Mouse (Mus musculus) midbrain, embryonic 16.5 days (tissue): Measurements from ENCODE around the gene Vps35l. TPM values are rescaled to one million over a fixed set of nuclear protein-coding genes. Genes with fewer than 3 reads are reported as not detected.
A peak's percentile ranks its signal among the peaks of the same experiment; 100 is the strongest.

ENCODE experiments used
- ATAC-seq: fragments of 200-750 bp; cut with Nextera tagmentation; 2 replicates; pipeline ENCODE4 v1.8.0; 2017; ENCODE audit warnings: moderate TSS enrichment
- H3K27ac ChIP-seq: fragments of 300-500 bp; sonication (generic); 2 replicates; pipeline ENCODE4 v1.5.1; 2014; ENCODE audit warnings: mild to moderate bottlenecking, low read length, mixed read lengths
- H3K27me3 ChIP-seq: fragments of 300-500 bp; sonication (generic); 2 replicates; pipeline ENCODE4 v1.6.1; 2014; ENCODE audit warnings: low read depth, low read length, mixed read lengths; ENCODE audit not compliant: control insufficient read depth, insufficient read depth
- H3K36me3 ChIP-seq: fragments of 300-500 bp; sonication (generic); 2 replicates; pipeline ENCODE4 v1.6.1; 2014; ENCODE audit warnings: mild to moderate bottlenecking, low read length, moderate library complexity, mixed read lengths; ENCODE audit not compliant: control insufficient read depth, insufficient read depth
- H3K4me1 ChIP-seq: fragments of 300-500 bp; sonication (generic); 2 replicates; pipeline ENCODE4 v1.6.1; 2014; ENCODE audit warnings: mild to moderate bottlenecking, low read length, mixed read lengths; ENCODE audit not compliant: control insufficient read depth, insufficient read depth
- H3K4me2 ChIP-seq: fragments of 300-500 bp; sonication (generic); 2 replicates; pipeline ENCODE4 v1.6.1; 2014; ENCODE audit warnings: mild to moderate bottlenecking, low read length, mixed read lengths
- H3K4me3 ChIP-seq: fragments of 300-500 bp; sonication (generic); 2 replicates; pipeline ENCODE4 v1.5.1; 2014; ENCODE audit warnings: low read depth, mild to moderate bottlenecking, low read length, moderate library complexity, mixed read lengths
- H3K9ac ChIP-seq: fragments of 300-500 bp; sonication (generic); 2 replicates; pipeline ENCODE4 v1.6.1; 2014; ENCODE audit warnings: low read depth, low read length, mixed read lengths
- H3K9me3 ChIP-seq: fragments of 300-500 bp; sonication (generic); replicated peaks from 2 replicates; pipeline ENCODE4 v1.6.1; 2014; ENCODE audit warnings: mild to moderate bottlenecking, low read length, mixed read lengths; ENCODE audit not compliant: control insufficient read depth, poor library complexity, severe bottlenecking
- WGBS: fragments of 180-500 bp; shearing (Covaris S2); extraction: QIAGEN DNeasy Blood & Tissue Kit; methylation state at CpG from one replicate; pipeline ENCODE4 v1.1.7; 2014; 5-methylcytosine and 5-hydroxymethylcytosine counted together
- polyA plus RNA-seq: library from polyadenylated mRNA; unstranded; fragments of >200 nt; fragmentation: Nextera tagmentation; extraction: Ambion mirVana; gene quantifications from 2 replicates; pipeline ENCODE4 v1.2.1, GENCODE M21; 2015

Vps35l gene
- polyA plus RNA-seq, 1 experiment from 2014 or later: 113 TPM

DNA sequence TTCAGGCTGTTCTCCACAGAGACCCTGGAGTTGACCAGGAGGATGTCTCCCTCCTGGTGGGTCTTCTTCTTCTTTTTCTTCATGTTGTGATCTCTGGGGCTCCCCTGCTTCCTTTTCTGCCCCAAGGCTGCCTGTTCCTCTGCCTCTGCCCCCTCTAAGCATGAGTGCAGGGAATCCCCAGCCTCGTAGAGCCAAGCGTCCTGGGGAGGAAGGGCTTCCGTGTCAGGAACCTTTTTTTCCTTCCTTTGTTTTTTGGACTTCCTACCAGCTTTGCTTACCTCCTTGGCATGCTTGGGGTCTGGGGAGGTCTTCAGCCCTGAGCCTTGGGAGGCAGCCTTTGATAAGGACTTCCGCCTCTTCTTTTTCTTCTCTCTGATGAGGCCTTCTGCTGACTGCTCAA, 112.6 kb downstream of the Vps35l start:
- 92% methylated on average over 4 of the region's 4 CpGs for WGBS
- H3K4me3 ChIP-seq: no peak overlapping the region
- H3K4me1 ChIP-seq: peaks cover 18% of the 10 kb centered on the region
- no peak overlapping the region for H3K9ac ChIP-seq
- peaks cover 24% of the 10 kb centered on the region for H3K36me3 ChIP-seq
- H3K4me2 ChIP-seq: no peak overlapping the region
- ATAC-seq: no peak
- H3K27me3 ChIP-seq: no peaks in the 10 kb centered on the region
- no peaks in the 10 kb centered on the region for H3K9me3 ChIP-seq
- no peak overlapping the region for H3K27ac ChIP-seq

DNA sequence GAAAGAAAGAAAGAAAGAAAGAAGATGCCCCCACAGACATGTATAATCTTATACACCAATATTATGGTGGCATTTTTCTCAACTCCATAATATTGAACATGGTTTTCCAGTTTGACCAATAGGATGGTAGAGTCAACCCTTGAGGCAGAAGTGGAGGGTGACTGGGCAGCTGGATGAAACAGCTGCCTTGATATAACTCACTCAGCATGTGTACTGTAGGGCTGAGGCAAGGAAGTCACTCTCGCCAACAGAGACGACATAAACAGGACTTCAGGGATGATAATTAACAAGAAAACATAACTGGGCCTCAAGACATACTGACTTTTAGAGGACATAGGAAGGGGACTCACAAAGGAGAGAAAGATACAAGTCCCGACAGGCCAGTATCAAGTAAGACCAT, 114.6 kb downstream of the Vps35l start:
- Histone ChIP-seq H3K4me3 (peak overlapping the region; percentile 82), H3K27me3 (no peaks in the 10 kb centered on the region), H3K36me3 (peaks cover 11% of the 10 kb centered on the region; the same call in 1 of the 2 replicates), H3K4me2 (peak overlapping the region; percentile 87), H3K9ac (peak overlapping the region; percentile 78), H3K27ac (no peak overlapping the region), H3K4me1 (peaks cover 18% of the 10 kb centered on the region), H3K9me3 (no peaks in the 10 kb centered on the region)
- WGBS: 25% methylated on average over 3 of the region's 3 CpGs
- ATAC-seq: no peak

DNA sequence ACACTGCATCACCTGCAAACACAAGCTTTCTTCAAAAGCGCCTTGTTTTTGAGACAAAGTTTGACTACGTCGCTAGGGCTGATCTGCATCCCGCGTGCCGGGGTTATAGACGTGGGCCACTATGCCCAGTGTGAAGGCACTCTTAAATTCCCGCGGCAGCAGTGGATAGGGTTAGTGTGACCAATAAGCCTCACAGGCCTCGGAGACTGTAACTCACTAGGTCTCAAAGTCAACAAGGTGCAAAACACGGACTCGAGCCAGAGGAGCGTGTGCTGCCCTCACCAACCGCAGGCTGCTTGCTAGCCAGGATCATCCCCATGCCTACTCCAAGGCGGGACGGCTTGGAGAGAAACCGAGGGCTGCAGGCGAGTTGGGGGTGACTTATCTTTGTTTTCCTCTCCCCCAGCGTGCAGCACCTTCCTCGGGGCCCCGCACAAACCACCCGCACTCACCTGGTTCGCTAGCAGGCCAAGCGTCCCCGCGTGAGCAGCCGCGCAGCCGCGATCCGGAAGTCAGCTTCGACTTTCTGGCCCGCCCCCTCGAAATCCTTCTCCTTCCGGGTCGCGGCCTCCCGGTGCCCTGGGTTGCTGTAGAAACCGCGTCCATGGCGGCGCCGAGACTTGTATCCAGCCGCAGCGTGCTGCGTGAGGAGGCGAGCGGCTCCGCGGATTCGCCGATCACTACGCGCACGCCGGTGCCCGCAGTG, 115.3 kb downstream of the Vps35l start, which contains the start of gene Iqck:
Gene Iqck (plus strand): TSS at position 582 of the 706 bp plus-strand sequence.
- H3K9ac ChIP-seq: peak within 1 kb of the TSS; percentile 78
- H3K27ac ChIP-seq: peak within 1 kb of the TSS; percentile 83
- under 1% methylated on average over 57 of the region's 57 CpGs for WGBS
- peaks cover 11% of the 10 kb centered on the region; the same call in 1 of the 2 replicates for H3K36me3 ChIP-seq
- H3K27me3 ChIP-seq: no peaks in the 10 kb centered on the region
- peak within 1 kb of the TSS; percentile 82 for H3K4me3 ChIP-seq
- H3K9me3 ChIP-seq: no peaks in the 10 kb centered on the region
- peaks cover 18% of the 10 kb centered on the region for H3K4me1 ChIP-seq
- ATAC-seq: peak; percentile 98
- peak within 1 kb of the TSS; percentile 87 for H3K4me2 ChIP-seq

DNA sequence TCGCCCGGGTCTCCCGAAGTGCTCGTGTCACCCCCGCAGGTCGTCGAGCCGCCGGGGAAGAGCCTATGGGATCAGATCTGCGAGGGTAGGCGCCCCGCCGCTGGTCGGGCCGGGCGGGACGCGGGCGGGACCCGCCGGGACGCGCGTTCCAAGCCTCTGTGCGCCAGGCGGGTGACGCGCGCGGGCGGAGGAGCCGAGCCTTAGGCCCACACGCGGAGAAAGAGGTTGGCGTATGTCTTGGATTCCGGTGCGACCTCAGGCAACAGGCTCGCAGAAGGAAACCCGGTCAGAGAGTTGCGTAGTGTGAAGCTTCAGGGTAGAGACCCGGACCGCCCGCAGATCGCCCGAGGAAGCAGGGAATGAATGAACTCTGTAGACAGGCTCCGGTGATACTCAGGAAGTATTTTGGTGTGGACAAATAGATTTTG, 115.9 kb downstream of the Vps35l start, which contains the start of gene Knop1:
Gene Knop1 (minus strand): TSS at position 378 of the 428 bp plus-strand sequence.
- peaks cover 18% of the 10 kb centered on the region for H3K4me1 ChIP-seq
- no peaks in the 10 kb centered on the region for H3K9me3 ChIP-seq
- H3K4me3 ChIP-seq: peak within 1 kb of the TSS; percentile 82
- peak; percentile 84; the same call in 1 of the 2 replicates for ATAC-seq
- H3K36me3 ChIP-seq: peaks cover 11% of the 10 kb centered on the region; the same call in 1 of the 2 replicates
- H3K27ac ChIP-seq: peak within 1 kb of the TSS; percentile 83
- H3K27me3 ChIP-seq: no peaks in the 10 kb centered on the region
- 0% methylated on average over 46 of the region's 46 CpGs for WGBS
- H3K9ac ChIP-seq: peak within 1 kb of the TSS; percentile 78
- peak within 1 kb of the TSS; percentile 87 for H3K4me2 ChIP-seq

DNA sequence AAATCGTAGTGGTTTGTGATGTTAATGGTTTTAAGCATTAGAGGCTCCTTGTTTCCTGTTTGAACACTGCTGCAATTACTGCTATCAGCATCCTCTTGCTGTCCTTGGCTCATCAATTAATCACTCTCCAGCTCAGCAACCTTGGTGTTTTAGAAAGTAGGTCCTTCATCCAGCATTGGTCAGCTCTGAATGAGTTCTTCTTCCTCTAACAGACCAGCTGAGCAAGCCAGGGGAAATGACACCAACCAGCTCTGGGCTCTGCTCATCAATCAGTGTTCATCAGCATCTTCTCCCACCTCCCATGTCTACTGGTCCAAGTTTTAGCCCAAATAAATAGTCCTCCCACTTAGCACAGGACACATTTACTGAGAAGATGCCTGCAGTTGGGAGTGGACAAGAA, 118.6 kb downstream of the Vps35l start:
- H3K9ac ChIP-seq: no peak overlapping the region
- WGBS: 100% methylated on average over 1 of the region's 1 CpGs
- no peak for ATAC-seq
- H3K27ac ChIP-seq: no peak overlapping the region
- peaks cover 18% of the 10 kb centered on the region for H3K4me1 ChIP-seq
- H3K4me3 ChIP-seq: no peak overlapping the region
- H3K4me2 ChIP-seq: no peak overlapping the region
- no peaks in the 10 kb centered on the region for H3K27me3 ChIP-seq
- 0 out of 2 replicates have a peak, but pooled peaks cover 4% of the 10 kb centered on the region for H3K36me3 ChIP-seq
- no peaks in the 10 kb centered on the region for H3K9me3 ChIP-seq

DNA sequence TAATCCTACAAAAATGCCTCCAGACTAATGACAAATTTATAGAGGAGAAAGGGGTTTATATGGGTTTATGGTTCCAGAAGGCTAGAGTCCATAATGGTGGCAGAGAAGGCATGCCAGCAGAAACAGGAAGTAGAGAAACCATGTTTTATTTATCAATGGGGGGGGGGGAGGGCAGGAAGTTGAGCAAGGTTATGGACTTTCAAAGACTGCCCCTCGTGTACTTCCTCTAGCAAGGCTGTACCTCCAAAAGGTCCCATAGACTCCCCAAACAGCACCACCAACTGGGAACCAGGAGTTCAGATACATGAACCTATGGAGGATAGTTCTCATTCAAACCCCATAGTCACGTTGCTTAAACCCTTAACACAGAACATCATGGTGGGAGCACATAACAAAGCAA, 125.3 kb downstream of the Vps35l start:
- Histone ChIP-seq H3K27me3 (no peaks in the 10 kb centered on the region), H3K36me3 (no peaks in the 10 kb centered on the region), H3K27ac (no peak overlapping the region), H3K9ac (no peak overlapping the region), H3K9me3 (no peaks in the 10 kb centered on the region), H3K4me2 (no peak overlapping the region), H3K4me1 (no peaks in the 10 kb centered on the region), H3K4me3 (no peak overlapping the region)
- ATAC-seq: no peak
- 77% methylated on average over 2 of the region's 2 CpGs for WGBS

DNA sequence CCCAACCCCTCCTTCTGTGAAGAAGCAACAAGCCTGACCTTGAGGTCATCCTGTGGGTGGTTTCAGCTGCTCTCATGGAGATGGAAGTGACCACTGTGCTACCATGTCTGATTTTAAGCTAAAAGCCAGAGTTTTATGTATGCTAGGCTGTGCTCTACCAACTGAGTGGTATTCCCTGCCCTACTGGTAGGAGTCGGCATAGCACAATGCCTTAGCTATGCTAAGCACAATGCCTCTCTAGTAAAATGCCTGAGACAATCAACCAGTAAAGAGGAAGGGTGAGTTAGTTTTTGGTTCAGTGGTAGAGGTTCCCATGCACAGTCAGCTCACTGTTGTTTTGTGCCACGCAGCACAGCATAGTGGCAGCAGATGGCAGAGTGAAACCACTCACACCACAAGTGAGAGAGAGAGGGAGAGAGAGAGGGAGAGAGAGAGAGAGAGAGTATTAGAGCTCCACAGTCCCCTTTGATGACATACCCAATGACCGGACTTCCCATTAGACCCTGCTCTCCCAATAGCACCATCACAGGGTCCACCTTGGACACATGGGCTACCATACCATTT, 139.5 kb downstream of the Vps35l start:
- Histone ChIP-seq H3K27ac (no peak overlapping the region), H3K4me2 (no peak overlapping the region), H3K27me3 (no peaks in the 10 kb centered on the region), H3K9ac (no peak overlapping the region), H3K36me3 (no peaks in the 10 kb centered on the region), H3K4me3 (no peak overlapping the region), H3K9me3 (no peaks in the 10 kb centered on the region), H3K4me1 (no peaks in the 10 kb centered on the region)
- no peak for ATAC-seq
- 76% methylated on average over 3 of the region's 3 CpGs for WGBS

DNA sequence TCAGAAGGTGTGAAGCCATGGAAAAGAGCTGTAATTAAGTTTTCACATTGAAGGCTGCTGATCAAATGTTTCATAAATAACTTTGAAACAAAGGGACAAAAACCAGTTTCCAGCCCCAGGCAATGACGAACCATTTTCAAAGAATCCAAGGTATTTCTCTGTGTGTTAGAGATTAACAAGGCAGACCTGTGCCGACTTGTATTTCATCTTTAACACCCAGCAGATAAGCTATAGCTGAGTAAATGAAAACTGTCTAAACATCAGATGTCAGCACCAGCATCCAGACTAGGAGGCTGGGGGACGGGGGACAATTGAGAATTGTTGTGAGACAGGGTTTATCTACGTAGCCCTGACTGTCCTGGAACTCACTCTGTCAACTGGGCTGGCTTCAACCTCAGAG, 143.9 kb downstream of the Vps35l start:
- Histone ChIP-seq H3K4me1 (peaks cover 2% of the 10 kb centered on the region; the same call in 1 of the 2 replicates), H3K9ac (no peak overlapping the region), H3K36me3 (no peaks in the 10 kb centered on the region), H3K9me3 (no peaks in the 10 kb centered on the region), H3K27ac (no peak overlapping the region), H3K4me2 (no peak overlapping the region), H3K4me3 (no peak overlapping the region), H3K27me3 (no peaks in the 10 kb centered on the region)
- 87% methylated on average over 4 of the region's 4 CpGs for WGBS
- no peak for ATAC-seq

DNA sequence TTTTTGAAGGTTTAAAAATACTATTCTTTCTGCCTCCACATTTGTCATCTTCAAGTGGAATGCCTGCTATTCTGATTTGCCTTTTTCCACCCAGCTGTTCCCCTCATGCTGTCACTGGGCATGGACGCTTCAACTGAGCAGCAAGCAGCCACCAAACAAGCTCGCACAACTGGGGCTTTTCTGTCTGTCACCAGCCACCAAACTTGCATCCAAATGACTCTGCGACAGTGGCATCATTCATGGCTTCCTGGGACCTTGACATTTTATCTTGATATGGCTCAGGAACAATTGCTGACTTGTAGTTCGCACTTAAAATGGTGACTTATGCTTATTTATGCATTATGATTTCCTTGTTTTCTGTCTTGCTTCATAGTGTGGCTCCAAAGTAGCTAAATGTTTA, 144.9 kb downstream of the Vps35l start:
- Histone ChIP-seq H3K27ac (no peak overlapping the region), H3K9me3 (no peaks in the 10 kb centered on the region), H3K36me3 (no peaks in the 10 kb centered on the region), H3K4me2 (no peak overlapping the region), H3K9ac (no peak overlapping the region), H3K4me3 (no peak overlapping the region), H3K4me1 (peaks cover 3% of the 10 kb centered on the region; the same call in 1 of the 2 replicates), H3K27me3 (no peaks in the 10 kb centered on the region)
- 77% methylated on average over 4 of the region's 4 CpGs for WGBS
- ATAC-seq: no peak
